Mouse (Mus musculus) adrenal gland, postnatal 10 days (tissue): ENCODE results near the gene Rhbdf2. TPM values are rescaled to one million over a fixed set of nuclear protein-coding genes. Genes with fewer than 3 reads are reported as not detected.
"Not testable (repeated sequence)": the region's sequence is repeated elsewhere in the genome, so short reads cannot be mapped to it uniquely, and the experiment has no call there.

Experiments used
- DNase-seq: peaks from one replicate; pipeline ENCODE4 v3.0.0; 2021; ENCODE audit warnings: mixed read lengths
- total RNA-seq, 2 experiments: library from RNA; stranded (reverse); gene quantifications; 2 replicates each; pipeline ENCODE4 v1.2.3; 2021

Gene Rhbdf2
- total RNA-seq, 2 experiments from 2014 or later, result 11.1 to 14.4 TPM

GRCm38 (mm10) chr11:116619561-116619960, 7.3 kb downstream of the Rhbdf2 start:
- DNase-seq, result no peak

- DNase-seq, result no peak
These were observed 7.7 kb downstream of the Rhbdf2 start for GRCm38 (mm10) chr11:116619156-116619555.

- no peak for DNase-seq
These were observed 8.2 kb downstream of the Rhbdf2 start for GRCm38 (mm10) chr11:116618666-116619065.

- peak; percentile 55 for DNase-seq
These were observed 9.2 kb downstream of the Rhbdf2 start for GRCm38 (mm10) chr11:116617641-116618040.

GRCm38 (mm10) chr11:116616438-116617118, 10.2 kb downstream of the Rhbdf2 start:
- DNase-seq, result no peak

- DNase-seq, result peak; percentile 52
These were observed 10.9 kb downstream of the Rhbdf2 start for GRCm38 (mm10) chr11:116615735-116616437.

GRCm38 (mm10) chr11:116613234-116613633, 13.6 kb downstream of the Rhbdf2 start:
- DNase-seq, result no peak

GRCm38 (mm10) chr11:116612554-116612953, 14.3 kb downstream of the Rhbdf2 start:
- DNase-seq, result no peak

- no peak for DNase-seq
These were observed 14.9 kb downstream of the Rhbdf2 start for GRCm38 (mm10) chr11:116611883-116612282.

GRCm38 (mm10) chr11:116611168-116611567, 15.7 kb downstream of the Rhbdf2 start:
- DNase-seq, result not testable (repeated sequence)

GRCm38 (mm10) chr11:116609965-116610630, 16.7 kb downstream of the Rhbdf2 start:
- no peak for DNase-seq

GRCm38 (mm10) chr11:116607717-116608116, 19.1 kb downstream of the Rhbdf2 start:
- no peak for DNase-seq

GRCm38 (mm10) chr11:116604097-116604496, 22.7 kb downstream of the Rhbdf2 start:
- no peak for DNase-seq

- DNase-seq, result peak; percentile 54
These were observed 23.5 kb downstream of the Rhbdf2 start for GRCm38 (mm10) chr11:116603339-116603738.

GRCm38 (mm10) chr11:116602043-116602442, 24.8 kb downstream of the Rhbdf2 start:
- no peak for DNase-seq

- no peak for DNase-seq
These were observed 25.7 kb downstream of the Rhbdf2 start for GRCm38 (mm10) chr11:116601166-116601565.

GRCm38 (mm10) chr11:116599230-116599629, 27.6 kb downstream of the Rhbdf2 start:
- DNase-seq, result no peak

- DNase-seq, result no peak
These were observed 28.6 kb downstream of the Rhbdf2 start for GRCm38 (mm10) chr11:116598193-116598592.

GRCm38 (mm10) chr11:116596766-116597165, 30.1 kb downstream of the Rhbdf2 start:
- DNase-seq, result no peak

GRCm38 (mm10) chr11:116593345-116593744, 33.5 kb downstream of the Rhbdf2 start:
- DNase-seq, result no peak

- DNase-seq, result peak; percentile 97
These were observed 34.4 kb downstream of the Rhbdf2 start for GRCm38 (mm10) chr11:116592428-116592827.

GRCm38 (mm10) chr11:116591621-116592020, 35.2 kb downstream of the Rhbdf2 start:
- DNase-seq, result no peak

GRCm38 (mm10) chr11:116589574-116589973, 37.2 kb downstream of the Rhbdf2 start:
- DNase-seq, result no peak
